Mouse (Mus musculus): Measurements from ENCODE around the gene Lbr. TPM values are rescaled to one million over a fixed set of nuclear protein-coding genes. Genes with fewer than 3 reads are reported as not detected.

Gene Lbr
- polyA plus RNA-seq (2014; fragmentation: Illumina TruSeq; extraction: RNeasy Lipid Tissue Mini Kit (QIAGEN cat#74804); ENCODE audit: low read depth, low replicate concordance), result 11.7 TPM

GRCm38 (mm10) chr1:181842781-181843180 lies at the start of gene Lbr:
TSS of gene Lbr (minus strand) at chr1:181843046.

Other genes with a start within 250 kb of the Lbr start
- 0.90 TPM for gene Enah, start 176.9 kb upstream of the Lbr start, polyA plus RNA-seq (2014; fragmentation: Illumina TruSeq; extraction: RNeasy Lipid Tissue Mini Kit (QIAGEN cat#74804); ENCODE audit: low read depth, low replicate concordance)

Measured in liver, adult 10 weeks (tissue).